Mouse (Mus musculus) thymus, adult 18-20 months (tissue): Measurements from ENCODE around the gene Drd5.

ENCODE experiments used
- DNase-seq, 2 experiments: peaks; one replicate each; pipeline ENCODE4 v3.0.0; 2022; ENCODE audit warnings: mixed read lengths in 2 of 2

The Drd5 gene

GRCm38 (mm10) chr5:38318966-38319786 lies at the start of gene Drd5:
Gene Drd5 (plus strand): TSS chr5:38319367.
- DNase-seq: no peak

- no peak for DNase-seq
Measured at GRCm38 (mm10) chr5:38270942-38271341, 48.2 kb upstream of the Drd5 start.

DNA sequence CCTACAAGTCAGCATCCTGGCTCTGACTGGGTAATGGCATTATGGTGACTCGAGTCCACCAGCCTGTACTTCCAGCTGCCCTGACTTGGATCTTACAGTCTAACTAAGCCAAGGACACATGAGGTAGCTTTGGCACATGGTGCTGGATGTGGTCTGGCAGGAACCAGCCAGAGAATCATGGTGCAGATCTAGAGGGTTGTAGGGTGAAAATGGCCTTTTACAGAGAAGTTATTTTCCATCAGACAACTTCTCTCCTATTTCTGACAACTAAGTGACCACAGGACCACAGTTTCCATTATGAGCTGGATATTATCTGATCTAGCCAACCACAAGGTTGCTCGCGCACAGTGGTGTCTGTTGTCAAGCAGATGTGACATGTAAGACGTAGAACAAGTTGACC lies 45.3 kb upstream of the Drd5 start:
- no peak for DNase-seq

- DNase-seq: no peak
Measured at GRCm38 (mm10) chr5:38275771-38276170, 43.4 kb upstream of the Drd5 start, which contains the start of gene Otop1. Gene Otop1 (plus strand): TSS chr5:38275972.

GRCm38 (mm10) chr5:38276451-38276850 lies 42.7 kb upstream of the Drd5 start:
- no peak for DNase-seq

DNA sequence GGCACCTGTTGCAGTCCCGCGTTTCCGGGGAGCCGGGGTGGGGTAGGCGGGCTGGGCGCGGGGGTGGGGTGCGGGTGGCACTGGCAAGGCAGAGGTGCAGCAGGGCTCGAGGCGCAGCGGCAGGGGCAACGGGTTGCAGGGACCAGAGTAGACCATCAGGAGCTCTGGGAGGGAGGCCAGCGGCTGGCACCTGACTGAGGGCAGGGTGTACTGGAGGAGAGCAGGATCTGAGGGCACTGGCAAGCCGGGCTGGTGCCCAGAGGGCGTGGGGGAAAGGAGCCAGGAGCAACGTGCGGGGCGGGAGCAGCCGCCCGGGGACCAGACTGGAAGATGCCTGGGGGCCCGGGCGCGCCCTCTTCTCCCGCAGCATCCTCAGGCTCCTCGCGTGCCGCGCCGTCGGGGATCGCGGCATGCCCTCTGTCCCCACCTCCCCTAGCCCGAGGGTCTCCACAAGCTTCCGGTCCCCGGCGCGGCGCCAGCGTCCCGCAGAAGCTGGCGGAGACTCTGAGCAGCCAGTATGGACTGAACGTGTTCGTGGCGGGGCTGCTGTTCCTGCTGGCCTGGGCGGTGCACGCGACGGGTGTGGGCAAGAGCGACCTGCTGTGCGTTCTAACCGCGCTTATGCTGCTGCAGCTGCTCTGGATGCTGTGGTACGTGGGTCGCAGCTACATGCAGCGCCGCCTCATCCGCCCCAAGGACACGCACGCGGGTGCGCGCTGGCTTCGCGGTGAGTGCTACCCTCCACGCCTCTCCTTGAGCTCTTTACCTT lies 41.9 kb upstream of the Drd5 start:
- DNase-seq: no peak

- no peak for DNase-seq
Measured at GRCm38 (mm10) chr5:38277936-38278600, 41.1 kb upstream of the Drd5 start.

- no peak for DNase-seq
Measured at GRCm38 (mm10) chr5:38280075-38280474, 39.1 kb upstream of the Drd5 start.

- no peak for DNase-seq
Measured at GRCm38 (mm10) chr5:38285724-38286123, 33.4 kb upstream of the Drd5 start.

DNA sequence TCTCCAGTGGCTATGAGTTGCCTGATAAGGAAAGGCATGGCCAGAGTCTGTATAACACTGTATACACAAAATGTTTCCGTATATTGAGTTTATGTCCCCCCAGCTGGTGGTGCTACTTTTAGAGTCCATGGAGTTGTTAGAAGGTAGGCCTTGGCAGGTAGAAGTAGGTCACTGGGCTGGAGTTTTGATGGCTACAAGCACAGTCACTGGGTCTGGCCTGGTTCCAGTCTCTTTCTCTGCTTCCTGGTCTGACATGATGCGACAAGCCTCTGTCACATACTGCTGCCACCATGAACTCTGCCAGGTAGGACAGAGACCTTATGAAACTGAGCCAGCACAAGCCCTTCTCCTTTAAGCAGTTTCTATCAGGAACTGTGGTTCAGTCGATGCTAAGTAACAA lies 30.7 kb upstream of the Drd5 start:
- no peak for DNase-seq

DNA sequence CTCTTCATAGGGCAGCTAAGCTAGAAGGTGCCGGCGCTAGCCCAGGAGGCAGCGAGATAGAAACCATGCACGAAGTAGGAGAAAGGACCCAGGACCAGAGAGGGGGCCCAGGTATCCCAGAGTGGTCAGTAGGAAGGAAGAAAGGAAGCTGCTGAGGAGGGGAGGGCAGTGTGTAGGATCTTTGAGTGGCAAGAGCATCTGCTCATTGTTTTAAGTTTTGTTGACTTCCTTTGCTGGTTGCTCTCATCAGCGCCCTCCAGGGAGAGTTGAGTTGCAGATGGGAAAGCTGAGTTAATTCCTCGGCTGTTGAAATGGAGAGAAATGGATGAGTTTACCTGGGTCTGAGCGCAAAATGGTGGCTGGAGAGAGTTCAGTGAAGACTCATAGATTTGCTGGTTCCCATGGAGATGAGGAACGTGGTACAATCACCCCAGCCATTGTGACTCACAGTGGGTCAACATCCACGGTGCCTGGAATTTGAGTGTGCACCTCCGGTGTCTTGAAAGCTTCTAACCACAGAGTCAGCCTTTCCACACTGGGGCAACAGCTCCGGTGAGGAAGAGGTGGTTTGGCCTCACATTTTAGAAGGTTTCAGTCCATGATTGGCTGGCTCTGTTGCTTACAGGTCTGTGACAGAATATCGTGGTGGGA lies 17.3 kb upstream of the Drd5 start:
- no peak for DNase-seq

- DNase-seq: no peak
Measured at GRCm38 (mm10) chr5:38302651-38303050, 16.5 kb upstream of the Drd5 start.

- DNase-seq: no peak
Measured at GRCm38 (mm10) chr5:38305241-38305640, 13.9 kb upstream of the Drd5 start.

DNA sequence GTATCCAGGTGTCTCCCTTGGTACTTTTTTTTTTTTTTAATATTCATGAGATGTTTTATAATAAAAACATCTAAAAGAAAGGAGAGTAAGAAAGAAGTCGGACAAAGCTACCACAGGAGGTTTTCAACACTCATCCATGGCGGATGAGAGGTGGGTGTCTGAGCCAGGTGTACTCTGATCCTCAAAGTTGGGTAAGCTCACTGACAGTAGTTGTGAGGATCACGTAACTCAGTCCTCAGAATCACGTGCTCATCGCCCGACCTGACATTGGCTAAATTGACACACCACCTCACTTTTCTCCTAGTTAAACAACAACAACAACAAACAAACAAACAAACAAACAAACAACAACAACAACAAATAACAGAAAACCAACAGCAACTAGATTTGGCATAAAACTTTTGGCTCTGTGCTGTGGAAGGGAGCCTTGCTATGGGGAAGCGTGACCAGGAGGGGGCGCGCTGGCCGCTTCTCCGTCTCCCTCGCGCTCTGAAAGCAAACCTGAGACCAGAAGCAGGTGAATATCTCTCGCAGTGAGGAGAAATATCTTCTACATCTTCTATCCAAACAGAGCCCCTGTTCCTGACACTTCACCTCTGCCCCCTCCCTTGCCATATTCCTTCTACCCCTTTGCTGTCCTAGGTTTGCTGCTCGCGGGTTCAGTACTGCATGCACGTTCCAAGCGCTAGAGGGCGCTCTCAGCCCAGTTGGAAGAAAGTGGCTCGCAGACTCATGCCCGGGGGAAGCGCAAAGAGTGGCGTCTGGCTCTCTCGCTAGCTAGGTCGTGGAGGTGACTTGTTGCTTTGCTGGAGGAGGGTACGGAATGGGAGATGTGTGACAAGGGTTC lies 11.7 kb upstream of the Drd5 start:
- DNase-seq: peak; percentile 50 to 57

- peak; percentile 9 to 10 for DNase-seq
Measured at GRCm38 (mm10) chr5:38308873-38309272, 10.3 kb upstream of the Drd5 start.

- no peak for DNase-seq
Measured at GRCm38 (mm10) chr5:38309795-38310194, 9.4 kb upstream of the Drd5 start.

DNA sequence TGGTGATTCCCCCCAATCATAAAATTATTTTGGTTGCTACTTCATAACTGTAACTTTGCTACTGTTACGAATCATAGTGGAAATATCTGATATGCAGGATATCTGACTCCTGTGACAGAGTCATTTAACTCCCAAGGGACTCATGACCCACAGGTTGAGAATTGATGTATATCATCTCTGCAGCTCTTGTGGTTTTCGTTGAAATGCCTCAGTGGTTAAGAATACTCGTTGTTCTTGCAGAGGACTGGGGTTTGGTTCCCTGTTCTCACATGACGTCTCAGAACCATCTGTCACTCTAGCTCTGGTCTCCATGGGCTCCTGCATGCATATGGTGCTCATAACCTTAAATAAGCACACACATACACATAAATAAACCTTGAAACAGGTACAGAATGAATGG lies 14.2 kb downstream of the Drd5 start:
- no peak for DNase-seq

GRCm38 (mm10) chr5:38334582-38334981 lies 15.4 kb downstream of the Drd5 start:
- DNase-seq: no peak

DNA sequence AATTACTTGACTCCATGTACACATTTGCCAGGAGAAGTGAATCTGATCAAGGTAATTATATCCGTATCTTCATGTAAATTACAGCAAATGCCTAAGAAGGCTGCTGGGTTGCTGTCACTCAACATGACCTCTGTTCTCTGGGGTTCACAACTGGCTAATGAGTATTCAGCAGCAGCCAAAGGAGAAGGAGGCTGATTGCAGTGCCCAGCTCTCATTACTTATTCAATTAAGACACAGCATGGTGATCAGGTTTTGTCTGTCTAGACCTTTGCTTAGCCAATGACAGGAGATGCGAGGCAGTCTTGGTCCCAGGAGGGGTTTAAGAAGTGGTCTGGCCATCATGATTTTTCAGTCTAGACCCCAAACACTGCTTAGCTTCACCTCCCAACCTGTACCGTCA lies 23.9 kb downstream of the Drd5 start:
- DNase-seq: no peak

GRCm38 (mm10) chr5:38346646-38347432 lies 27.7 kb downstream of the Drd5 start:
- DNase-seq: no peak

DNA sequence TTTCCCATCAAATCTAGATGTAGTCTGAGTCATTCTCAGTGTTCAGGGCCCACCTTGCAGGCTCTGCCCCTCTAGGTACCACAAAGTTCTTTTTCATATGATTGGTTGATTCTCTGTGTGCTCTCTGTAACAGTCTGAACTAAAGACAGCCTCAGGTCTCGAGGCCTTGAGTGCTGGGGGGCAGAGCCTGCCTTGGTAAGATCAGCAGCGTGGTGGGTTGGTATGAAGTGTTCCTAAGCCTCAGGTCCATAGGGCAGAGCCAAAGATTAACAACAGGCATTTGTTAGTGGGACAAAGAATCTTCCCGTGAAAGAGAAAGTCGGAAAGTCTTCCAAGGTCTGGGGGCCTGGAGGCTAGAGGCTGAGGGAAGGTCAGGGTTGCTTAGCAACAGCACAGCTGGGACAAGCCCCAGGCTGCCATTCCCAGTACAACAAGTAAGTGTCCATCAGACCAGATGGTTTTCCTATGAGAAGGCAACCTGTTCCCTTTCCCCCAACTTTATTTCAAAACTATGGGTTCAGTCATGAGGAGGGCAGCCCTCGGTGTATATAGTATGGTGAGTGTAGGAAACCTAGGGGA lies 31.3 kb downstream of the Drd5 start:
- no peak for DNase-seq
